Mouse (Mus musculus) monocyte, adult 5-6 weeks (primary cell): ENCODE data around the gene Fbll1. TPM values are rescaled to one million over a fixed set of nuclear protein-coding genes. Genes with fewer than 3 reads are reported as not detected.
"Not testable (repeated sequence)": the region's sequence is repeated elsewhere in the genome, so short reads cannot be mapped to it uniquely, and the experiment has no call there.

ENCODE experiments used
- ATAC-seq: fragments of 153-309, 156-312 bp; replicated peaks from 2 replicates; pipeline ENCODE4 v1.8.0; 2017; ENCODE audit warnings: mild to moderate bottlenecking; ENCODE audit not compliant: low TSS enrichment, insufficient number of reproducible peaks, severe bottlenecking, poor library complexity, low FRiP score
- total RNA-seq: library from RNA; stranded (forward); fragments of 200-1000, 200-491, 200-594 nt; gene quantifications from 3 replicates; pipeline ENCODE4 v1.2.3, GENCODE M21; 2017

Gene Fbll1
- not detected in 3 replicates for total RNA-seq

DNA sequence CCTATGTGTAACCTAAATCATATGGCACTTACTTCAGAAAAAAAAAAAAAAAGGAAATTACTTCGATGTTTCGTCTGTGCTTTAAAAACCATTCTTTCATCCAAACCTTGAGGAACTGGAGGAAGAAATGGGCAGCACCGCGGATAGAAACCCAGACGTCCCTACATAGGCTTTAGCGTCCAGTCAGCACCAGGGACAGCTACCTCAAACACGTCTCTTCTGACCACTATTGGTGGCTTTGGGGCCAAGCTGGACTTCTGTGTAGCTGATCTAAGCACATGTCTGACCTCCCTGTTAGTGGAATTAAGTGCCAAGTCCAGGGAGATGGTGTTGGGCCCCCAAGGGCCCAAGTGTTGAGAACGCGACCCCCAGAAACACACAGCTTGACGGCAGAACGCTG is at the start of gene Fbll1:
TSS of gene Fbll1 (minus strand) at position 11 of the 400 bp plus-strand sequence.
- ATAC-seq: no peak

DNA sequence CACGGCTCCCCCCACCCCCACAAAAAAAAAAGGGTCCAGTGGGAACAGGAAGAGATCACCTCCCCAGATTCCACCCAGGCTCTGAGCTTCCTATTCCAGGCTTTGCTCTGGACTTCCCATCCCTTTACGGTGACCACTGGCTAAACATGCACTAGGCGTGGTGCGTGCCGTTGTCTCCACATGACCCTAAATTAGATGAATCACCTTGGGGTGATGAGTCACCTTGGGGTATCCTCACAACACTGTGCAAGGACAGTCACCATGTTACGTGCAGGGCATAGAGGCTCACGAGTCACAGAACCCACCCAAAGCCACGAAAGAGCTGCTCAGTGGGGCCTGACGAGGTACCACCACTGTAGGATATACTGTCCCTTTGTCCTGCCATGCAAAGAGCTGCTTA is 45.6 kb upstream of the Fbll1 start:
- no peak for ATAC-seq

DNA sequence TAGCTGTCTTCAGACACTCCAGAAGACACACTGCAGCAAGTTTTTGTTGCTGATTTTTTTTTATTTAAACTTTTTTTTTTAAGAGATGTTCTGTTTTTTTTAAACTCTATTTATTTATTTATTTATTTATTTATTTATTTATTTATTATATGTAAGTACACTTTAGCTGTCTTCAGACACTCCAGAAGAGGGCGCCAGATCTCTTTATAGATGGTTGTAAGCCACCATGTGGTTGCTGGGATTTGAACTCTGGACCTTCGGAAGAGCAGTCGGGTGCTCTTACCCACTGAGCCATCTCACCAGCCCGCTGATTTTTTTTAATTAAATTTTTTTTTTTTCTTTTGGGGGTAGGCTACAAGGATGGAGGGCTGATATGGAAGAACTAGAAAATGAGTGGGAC is 43.9 kb upstream of the Fbll1 start:
- not testable (repeated sequence) for ATAC-seq

DNA sequence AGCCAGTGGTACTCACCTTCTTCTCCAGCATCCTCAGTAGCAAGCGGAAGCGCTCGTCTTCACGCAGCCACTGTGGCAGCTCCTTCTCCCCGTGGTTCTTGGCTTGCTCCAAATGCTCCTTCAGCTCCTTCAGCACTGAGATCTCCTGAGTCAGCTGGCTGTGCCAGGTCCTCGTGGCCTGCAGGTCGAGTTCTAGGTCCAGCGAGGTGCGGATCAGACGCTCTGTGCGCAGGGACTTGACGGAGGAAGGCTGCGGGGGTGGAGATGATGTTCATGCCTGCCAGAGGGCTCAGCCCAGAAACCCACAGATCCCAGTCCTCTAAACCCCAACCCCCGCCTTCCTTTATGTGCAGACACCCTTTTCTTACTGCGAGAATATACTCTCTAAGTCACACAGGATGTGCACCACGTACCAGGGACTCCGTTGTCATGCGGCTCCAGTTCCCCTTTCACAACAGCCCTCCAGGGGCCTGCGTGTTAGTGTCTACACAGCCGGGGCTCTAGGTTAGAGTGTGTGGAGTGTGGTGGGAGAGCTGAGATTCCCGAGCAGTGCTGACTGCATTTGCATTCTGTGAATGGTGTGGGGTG is 43.1 kb upstream of the Fbll1 start:
- ATAC-seq: no peak

DNA sequence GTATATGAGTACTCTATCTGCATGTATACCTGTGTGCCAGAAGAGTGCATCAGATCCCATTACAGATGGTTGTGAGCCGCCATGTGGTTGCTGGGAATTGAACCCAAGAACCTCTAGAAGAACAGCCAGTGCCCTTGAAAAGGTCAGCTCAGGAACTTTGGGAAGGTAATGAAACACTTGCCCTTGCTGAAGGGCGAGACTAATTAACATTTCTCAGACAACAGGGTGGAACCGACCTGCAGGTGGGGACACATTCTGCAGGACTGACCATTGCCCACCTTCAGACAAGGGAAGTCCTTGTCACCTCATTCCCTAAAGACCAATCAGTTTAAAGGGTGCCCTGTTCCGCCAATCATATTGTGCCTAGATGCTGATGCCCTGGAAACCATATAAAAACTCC is 42.1 kb upstream of the Fbll1 start:
- ATAC-seq: not testable (repeated sequence)

DNA sequence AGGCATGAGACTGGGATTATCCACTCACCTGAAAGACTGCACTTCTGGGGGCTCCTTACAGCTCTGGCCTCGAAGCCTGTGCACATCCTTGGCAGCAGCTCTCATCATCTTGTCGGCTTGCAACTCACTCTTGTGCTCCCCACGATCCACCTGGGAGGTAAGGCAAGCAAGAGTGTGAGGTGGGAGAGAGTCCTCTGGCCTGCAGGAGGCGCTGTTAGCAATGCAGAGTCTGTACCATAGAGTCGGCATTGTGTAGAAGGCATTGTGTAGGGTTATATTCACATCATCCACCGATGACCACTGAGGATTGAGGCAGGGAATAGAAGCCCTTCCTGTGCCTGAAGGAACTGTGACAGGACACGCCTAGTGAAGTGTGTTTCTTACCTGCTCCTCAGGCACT is 41.6 kb upstream of the Fbll1 start:
- ATAC-seq: no peak

DNA sequence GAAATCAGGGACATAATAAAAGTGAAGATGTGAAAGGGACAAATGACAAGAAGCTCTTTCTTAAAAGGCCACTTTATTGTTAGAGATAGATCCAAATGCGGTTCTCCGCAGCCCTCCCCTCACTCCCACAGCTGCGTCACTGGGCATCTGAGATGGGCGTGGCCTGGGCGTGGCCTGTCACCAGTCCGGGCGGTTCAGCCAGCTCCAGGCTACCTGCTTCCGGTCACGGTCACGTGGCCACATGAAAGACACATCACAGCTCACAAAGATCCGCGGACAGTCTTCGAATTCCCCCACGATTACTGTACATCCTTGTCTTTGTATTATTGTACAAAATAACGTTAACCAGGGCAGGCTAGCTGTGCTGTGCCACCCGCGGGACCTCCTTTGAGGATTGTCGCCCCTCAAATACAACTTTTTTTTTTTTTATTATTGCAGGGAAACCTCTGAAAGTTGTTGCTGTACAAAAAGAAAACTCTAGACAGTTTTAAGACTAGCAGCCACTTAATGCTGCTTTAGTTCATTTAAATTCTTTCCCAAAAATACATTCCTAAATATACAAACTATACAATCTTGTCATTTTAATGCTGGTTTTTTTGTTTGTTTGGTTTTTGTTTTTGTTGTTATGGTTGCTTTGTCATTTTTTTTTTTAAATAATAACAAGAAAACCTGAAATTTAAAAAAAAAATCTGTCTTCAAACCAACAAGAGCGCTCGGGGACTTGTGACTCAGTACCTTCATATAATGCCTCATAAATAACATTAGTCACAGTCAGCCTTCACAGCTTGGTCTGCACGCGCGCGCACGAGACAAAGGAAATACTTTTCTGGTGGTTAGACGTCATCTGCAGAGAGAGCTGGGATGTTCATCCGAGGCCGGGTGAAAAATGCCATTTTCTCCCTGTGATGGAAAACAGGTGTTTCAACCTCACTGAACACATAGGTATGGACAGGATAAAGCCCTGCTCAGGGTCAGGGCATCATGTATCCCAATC is 40.0 kb upstream of the Fbll1 start:
- ATAC-seq: peak; percentile 88

DNA sequence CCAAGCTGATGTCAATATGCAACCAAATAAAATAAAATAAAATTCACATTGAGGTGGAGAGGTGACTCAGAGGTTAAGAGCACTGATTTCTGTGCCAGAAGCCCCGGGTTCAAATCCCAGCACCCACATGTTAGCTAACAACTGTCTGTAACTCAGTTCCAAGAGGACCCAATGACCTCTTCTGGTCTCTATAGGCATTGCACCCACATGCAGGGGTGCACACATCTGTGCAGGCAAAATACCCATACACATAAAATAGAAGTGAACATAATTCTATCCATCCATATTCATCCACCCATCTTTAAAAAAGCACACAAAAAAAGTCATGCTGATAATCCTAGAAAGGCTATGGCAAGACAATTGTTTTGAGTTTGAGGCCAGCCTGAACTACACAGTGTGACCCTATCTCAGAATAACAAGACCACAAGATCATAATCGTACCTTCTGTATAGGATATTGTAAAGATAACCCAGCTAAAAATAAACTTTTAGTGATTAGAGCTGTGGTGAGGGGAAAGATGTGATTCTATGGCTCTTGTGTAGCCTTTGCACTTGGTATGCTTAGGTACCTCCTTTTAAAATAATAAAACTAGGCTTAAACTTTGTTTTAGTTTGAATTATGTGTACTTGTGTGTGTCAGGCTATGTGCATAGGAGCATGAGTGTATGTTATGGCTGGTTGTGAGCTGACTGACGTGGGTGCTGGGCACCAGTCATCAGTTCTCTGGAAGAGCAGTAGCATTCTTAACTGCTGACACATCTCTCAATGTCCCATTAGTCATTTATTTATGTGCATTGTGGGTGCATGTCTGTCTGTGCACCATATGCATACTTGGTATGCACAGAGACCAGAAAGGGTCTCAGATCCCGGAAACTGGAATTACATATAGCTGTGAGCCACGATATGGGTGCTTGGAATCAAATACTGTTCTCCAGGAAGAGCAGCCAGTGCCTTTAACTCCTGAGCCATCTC is 38.8 kb upstream of the Fbll1 start:
- no peak for ATAC-seq

DNA sequence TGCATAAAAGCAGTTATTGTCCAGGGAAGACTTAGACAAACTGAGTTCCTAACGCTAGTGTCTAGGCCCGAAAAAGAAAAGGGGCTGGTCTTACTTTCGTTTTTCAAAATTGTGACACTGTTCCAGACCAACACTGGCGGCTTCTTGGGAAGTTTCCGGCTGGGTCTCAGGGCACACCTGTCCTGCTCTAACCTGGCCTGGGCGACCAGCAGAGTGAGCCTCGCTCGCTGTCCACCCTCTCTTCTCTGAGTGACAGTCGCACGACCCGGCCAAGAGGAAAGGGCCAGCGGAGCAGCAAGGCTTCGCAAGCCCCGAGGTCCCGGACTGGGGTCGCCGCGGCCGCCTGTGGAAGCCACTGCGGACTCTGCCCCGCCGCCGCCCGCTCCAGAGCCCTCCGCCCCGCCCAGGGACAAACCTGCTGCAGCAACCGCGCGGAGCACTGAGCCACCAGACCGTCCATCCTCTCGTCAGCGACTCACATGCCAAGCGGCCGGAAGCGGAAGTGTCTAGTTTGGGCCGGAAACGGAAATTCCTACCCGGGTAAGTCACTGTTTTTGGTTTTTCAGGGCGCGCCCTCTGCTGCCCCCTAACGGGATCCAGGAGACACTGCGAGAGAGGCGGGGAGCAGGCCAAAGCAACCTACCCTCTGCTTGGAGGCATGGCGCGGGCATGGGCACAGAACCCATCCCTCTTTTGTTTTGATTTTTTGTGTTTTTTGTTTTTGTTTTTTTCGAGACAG is 35.5 kb upstream of the Fbll1 start, which contains the start of gene Rars:
TSS of gene Rars (minus strand) at position 485 of the 739 bp plus-strand sequence.
- peak; percentile 84 for ATAC-seq

DNA sequence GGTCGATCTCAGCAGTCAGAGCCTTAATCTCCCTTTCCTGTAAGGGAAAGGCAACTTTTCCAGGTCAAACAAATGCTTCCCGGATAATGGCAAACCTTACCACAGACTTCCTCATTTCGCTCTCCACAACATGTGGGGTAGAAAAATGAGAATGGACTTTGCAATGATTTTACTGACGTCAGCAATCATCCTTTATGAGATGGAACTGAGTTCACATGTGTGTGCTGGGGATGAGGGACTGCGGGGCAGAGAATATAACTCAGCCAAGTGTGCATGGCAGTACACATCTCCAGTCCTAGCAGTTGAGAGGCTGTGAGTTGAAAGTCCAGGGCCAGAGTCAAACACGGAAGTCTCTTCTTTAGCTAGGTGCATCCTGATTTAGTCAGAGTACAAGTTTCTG is 34.6 kb upstream of the Fbll1 start:
- ATAC-seq: no peak

DNA sequence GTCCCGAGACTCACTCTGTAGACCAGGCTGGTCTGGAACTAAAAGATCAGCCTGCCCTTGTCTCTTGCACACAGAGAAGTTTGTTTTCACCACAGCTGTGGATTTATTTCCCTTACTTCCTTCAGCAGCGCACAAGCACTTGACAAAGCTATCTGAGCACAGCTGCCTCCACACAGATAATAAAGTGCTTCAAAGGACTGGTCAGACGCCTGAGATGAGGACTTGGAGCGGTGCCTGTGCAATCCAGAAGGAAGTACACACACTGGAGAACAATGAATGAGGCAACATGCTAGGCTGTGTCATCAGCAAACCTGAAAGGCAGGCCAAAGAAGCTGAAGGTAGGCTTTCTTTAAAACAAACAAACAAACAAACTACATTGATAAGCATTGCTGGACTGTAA is 33.5 kb upstream of the Fbll1 start:
- no peak for ATAC-seq

DNA sequence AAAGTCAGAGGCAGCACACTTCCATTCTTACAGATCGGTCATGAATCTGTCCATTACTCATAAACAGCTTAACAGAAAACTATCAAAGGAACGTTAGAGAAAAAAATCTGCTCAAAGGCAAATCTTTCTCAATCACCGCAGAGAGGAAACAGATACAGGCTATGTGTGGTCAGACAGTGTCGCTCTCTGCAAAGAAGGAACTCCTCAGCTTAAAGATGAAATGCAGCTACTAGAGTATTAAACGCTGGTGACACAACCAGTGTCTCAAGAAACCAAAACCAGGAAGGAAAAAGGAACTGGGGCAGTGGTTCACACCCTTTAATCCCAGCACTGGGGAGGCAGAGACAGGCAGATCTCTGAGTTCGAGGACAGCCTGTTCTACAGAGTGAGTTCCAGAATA is 29.0 kb upstream of the Fbll1 start:
- ATAC-seq: peak; percentile 82

DNA sequence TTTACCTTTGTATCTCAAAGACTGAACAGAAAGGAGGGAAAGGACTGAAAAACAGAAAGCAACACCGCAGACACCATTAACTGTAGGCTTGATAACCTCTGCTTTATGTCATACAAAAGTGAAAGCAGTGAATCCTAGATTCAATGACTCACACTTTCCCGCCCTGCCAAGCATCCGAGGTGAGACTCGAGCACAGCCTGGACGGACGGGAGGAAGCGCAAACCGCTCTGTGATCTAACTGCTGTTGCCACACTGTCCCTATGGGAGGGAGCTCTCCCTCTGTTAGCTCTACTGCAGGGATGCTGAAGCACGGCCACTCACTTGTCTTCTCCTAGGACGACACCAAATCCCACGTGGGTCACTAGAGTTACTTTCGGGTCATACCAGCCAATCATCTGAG is 17.6 kb upstream of the Fbll1 start:
- no peak for ATAC-seq

DNA sequence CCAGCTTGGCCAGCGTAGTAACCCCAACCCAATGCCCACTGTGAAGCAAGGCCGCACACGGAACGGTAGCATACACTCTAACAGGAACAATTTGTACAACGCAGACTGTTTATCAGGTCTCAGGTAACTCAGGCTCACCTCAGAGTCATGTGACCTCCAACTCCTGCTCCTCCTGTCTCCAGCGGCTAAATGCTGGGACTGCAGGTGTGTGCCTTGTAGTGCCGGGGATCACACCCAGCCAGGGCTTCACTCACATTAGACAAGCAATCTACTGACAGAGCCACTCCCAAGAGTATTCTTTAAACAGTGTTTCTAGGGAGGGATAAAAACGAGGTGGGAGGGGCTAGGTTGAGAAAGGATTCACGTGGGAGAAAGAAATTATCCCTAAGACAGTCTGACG is 12.8 kb upstream of the Fbll1 start:
- no peak for ATAC-seq

DNA sequence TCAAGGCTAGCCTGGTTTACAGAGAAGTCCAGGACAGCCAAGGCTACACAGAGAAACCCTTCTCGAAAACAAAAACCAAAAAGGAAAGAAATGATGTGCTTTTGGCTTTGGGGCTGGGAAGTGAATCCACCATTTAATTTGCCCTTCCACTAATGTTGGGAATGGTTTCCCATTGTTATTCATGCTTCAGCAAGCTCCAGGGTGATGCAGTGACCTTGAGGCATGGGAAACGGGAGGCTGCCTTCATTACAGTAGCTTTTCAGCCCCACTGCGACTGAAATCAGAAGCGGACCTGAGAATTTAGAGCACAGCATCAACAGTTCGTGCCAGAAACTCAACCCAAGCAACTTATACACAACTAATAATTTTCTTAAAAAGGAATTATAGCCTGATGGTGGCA is 2.6 kb upstream of the Fbll1 start:
- ATAC-seq: no peak

DNA sequence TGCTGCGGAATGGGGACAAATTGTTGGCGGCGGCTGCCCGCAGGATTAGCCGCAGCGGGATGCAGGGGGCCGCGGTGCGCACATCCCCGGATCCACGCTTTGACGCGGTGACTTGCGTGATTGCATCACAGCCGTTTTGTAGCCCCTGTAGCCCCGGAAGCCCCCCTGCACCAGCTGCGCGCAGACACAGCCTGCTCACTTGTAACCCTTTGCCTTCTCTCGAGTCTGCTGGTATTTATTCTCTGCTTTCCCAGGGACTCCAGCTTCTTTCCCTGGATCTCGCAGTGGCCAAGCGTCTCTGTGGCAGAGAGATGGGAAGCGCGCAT is 226 bp downstream of the Fbll1 start:
- no peak for ATAC-seq

DNA sequence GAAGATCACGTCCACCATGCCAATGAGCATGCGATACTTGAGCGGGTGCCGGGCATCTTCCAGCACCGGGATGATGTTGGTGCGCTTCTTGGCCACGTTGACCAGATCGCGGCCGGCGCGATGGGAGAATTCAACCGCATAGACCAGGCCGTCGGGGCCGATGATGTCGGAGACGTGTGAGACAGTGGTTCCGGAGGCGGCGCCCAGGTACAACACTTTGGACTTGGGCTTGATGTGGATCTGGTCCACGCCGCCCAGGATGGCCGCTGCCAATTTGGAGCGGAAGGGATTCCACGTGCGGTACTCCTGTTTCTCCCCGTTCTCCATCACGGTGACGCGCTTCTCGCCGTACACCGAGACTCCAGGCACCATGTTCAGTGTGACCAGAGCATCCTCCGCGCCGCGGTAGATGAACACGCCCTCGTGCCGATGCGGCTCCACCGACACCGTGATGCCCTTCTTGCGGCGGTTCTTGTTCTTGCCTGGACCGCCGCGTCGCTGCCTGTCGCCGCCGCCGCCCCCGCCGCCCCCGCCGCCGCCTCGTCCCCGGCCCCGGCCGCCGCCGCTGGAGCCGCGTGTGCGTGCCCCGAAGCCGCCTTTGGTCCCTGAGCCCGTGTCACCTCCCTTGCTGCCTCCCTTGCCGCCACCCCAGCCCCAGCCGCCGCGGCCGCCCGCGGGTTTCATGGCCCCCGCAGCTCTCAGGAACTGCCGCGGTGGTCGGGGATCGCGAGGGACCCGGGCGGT is 761 bp downstream of the Fbll1 start:
- ATAC-seq: no peak

DNA sequence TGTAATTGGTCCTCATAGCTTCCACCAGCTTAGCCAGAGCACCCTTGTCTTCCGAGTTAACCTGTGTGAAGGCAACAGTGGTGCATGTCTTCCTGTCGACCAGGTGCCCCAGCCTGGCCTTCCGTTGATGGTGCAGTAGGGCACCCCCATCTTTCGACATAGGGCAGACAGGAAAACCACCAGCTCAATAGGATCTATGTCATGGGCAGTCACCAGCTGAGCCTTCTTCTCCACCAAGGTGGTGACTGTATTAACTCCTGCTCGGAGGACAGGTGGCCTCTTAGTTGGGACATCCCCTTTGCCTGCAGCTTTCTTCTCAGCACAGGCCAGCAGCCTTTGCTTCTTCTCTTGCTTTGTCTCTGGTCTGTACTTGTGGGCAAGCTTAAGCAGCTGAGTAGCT is 5.9 kb downstream of the Fbll1 start:
- not testable (repeated sequence) for ATAC-seq
